Mouse (Mus musculus): ENCODE data around the gene Ttll11.
A peak's percentile ranks its signal among the peaks of the same experiment; 100 is the strongest.

Ttll11 gene

DNA sequence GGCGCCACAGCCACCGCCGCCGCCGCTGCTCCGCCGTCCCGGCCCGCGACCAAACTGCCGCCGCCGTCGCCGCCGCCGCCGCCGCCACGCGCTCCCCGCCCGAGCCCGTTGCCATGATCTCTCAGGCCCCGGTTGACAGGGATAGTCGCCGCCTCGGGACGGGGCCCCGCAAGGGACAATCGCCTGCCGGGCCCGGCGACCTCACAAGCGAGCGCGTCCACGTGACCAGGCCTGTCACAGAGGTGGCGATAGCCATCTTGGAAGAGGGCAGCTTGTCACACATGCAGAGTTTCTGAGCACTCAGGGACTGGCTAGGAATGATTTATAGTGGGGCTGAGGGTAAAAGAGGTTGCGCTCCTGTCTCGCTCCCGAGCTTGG, at the start of gene Ttll11:
Gene Ttll11, minus strand, starts transcription at position 270 of the 378 bp plus-strand sequence.
- DNase-seq (ENCODE audit: low spot score), result peak; percentile 93

DNA sequence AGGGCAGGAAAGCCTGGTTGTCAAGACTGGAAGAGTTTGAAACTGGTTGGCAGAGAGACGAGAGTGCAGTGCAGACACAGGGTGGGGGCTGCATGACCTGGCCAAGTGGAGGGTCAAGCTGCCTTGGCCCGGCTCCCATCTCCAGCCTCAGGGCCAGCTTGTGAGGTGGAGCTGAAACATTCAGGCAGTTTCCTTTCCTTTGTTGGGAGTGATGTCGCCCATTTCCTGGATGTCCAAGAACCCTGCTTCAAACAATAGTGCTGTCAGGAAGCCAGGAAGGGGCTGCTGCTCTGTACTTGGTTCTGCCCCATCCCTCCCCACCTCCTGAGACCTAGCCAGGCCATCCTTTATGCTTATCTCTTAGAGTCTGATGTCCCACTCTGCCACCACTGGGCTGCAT, 43.6 kb upstream of the Ttll11 start:
- DNase-seq (ENCODE audit: low spot score), result no peak

DNA sequence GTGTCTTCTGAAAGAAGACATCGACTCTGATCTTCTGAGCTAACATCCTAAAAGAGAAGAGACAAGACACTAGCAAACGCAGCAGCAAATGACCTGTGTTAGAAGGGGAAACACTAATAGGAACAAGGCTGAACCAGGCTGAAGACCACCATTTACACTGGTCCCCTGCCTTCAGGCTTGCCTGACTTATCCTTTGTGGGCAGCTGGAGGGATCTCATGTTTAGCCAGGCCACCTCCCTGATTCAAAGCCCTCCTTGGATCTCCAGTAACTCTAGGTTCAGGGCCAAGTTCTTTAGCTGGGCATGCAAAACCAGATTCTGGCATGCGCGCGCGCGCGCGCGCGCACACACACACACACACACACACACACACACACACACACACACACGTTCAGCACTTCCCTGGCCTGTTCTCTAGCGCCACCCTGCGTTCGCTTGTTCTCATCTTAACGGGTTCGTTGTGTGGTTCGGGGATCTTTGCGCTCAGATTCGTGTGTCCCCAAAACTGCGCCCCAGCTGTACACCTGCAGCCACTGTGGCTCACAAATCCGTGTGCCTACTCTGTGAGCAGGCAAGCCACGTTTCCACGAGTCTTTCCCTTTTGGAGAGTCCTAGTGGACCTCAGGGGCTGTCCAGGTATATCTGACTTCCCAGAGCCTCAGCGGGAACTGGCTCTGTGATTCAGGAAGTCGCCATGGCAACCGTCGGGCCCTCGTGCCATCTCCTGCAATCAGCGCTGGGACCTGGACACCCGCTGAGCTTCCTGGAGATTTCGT, 41.9 kb upstream of the Ttll11 start:
- peak; percentile 94 for DNase-seq (ENCODE audit: low spot score)

DNA sequence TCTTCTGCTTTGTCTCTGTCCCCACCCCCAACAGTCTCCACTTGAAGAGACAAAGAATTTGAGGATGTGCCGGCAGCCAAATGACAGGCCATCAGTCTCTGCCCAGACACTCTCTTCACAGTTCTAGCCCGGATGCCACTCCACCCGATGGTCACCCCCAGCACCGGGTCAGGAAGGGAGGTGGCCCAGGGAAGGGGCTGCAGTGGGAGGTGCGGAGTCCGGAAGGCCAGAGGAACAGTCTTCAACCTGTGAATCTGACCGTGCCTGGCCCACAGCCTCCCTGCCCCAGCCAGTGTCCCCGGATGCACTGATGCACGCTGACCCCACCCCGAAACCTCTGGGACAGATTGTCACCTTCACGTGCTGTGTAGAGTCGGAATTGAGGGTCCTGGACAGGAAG, 33.3 kb upstream of the Ttll11 start:
- no peak for DNase-seq (ENCODE audit: low spot score)

DNA sequence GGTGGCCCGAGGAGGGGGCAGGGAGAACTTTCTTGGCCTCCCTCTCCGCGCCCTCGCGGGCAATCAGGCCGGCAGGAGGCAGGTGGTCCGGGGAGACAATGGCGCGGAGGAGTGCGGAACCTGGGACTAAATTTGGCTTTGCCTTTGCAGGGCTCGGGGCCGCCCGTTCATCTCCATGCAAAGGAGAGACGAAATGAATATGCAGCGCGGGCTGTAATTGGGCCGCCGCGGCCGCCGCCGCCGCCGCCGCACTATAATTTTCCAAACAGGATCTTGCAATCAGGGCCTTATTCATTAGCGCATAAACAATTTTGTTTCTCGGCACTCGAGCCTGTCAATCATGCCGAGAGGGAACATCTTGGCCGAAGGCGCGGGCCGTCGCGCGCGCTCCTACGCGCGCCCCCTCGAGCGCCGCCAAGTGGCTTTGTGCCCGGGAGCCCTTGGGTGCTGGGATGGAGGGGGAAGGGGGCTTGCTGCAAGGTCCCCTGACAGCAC, 31.7 kb upstream of the Ttll11 start:
- no peak for DNase-seq (ENCODE audit: low spot score)

DNA sequence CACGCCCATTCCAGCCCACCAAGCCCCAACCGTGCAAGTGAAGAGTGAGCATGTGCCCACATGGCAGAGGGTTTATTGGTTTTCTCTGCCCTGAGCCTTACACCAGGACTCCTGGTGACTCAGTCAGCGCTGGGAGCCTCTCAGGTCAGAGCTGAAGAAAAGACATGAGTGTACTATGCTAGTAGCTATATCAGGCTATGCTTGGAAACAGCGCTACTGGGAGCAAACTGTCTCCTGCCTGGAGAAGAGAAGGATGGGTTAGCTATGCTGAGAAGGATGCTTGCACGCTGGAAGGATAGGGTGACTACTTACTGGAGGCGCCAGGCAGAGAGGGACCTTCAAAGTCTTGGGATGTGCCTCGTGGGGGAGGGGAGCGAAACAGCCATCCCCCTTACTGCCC, 30.9 kb upstream of the Ttll11 start:
- DNase-seq (ENCODE audit: low spot score), result no peak

DNA sequence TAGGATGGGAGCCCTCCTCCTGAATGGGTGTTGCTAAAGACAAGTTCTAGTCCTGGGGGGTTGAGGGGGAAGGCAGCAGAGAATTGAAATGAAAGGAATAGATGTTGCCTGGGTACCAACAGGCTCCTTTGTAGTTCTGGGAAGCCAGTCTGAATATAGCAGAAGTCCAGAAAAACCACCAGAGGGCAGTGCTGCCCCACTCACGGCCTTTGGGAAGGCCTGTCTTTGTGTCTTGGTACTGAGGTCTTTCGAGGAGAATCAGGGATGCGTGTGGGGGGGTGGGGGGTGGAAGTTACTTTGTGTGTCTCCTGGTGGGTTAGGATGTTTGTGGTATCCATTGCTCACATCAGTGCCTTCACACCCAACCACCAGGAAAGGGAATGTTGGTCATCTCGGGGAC, 29.7 kb upstream of the Ttll11 start:
- peak; percentile 86 for DNase-seq (ENCODE audit: low spot score)

DNA sequence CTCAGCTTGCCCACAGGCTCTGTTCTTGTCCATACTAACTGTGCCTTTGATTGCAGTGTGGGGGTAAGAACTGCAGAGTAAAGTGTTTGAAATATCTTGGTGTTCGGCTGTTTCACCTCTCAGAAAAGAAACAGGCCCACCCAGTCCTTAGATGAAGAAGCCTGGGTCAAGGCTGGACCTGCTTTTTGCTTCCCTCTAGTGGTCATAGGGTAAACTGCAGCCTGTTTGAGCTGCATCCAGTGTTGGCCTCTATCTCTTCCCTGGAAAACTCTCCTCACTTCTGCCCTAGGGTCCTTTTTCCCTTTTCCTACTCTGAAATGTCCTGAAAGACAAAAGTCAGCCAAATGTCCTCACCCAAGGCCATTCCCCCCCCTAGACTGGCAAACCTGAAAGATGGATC, 28.4 kb upstream of the Ttll11 start:
- DNase-seq (ENCODE audit: low spot score), result peak; percentile 74

DNA sequence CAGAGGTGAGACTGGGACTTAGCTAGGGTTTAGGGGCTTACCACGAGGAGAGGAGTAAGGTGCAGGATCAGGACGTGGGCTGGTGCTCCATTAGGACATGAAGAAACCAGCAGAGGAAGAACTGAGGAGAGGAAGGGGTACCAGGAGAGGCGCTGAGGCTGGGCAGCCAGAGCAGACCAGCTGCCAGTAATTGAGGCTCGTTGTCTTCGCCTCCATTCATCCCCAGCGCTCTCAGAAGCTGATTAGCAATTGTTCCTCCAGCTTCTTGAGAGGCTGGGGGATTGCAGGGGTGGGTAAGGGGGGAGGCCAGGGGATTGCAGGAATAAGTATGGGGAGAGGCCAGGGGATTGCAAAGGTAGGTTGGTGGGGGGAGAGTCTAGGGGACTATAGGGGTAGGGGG, 22.5 kb upstream of the Ttll11 start:
- DNase-seq (ENCODE audit: low spot score), result no peak

DNA sequence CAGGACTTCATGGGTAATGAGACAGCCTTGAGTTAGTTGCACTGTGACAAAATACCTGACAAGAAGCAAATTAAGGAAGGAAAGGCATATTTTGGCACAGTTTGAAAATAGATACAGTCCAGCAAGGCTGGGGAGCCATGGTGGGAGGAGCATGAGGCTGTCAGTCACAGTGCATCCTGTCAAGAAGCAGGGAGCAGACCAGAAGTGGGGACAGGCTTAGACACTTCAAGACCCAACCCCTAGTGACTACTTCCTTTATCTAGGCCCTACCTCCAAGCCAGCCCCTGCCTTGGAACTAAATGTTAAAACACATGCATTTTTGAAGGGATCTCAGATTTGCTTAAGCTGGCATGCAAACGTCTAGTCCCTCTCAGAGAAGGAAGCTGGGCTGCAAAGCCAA, 20.7 kb upstream of the Ttll11 start:
- no peak for DNase-seq (ENCODE audit: low spot score)

DNA sequence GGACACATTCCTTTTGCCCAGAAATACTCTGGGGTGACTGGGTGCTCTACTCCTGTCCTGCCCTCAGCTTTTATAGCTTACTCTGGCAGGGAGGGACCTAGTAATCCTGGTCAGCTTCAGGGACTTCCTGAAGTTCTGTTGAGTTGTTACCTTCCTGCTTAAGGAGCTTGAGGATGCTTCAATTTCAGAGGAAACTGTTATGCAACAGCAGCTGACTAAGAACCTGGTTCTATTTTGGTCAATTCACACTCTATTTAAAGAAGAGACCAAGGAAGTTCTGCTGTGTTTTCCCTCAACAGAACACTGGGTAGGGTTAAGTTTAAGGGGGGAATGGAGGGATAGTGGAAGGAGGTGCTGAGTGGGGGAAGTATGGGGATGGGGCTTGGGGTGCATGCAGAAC, 19.5 kb upstream of the Ttll11 start:
- no peak for DNase-seq (ENCODE audit: low spot score)

DNA sequence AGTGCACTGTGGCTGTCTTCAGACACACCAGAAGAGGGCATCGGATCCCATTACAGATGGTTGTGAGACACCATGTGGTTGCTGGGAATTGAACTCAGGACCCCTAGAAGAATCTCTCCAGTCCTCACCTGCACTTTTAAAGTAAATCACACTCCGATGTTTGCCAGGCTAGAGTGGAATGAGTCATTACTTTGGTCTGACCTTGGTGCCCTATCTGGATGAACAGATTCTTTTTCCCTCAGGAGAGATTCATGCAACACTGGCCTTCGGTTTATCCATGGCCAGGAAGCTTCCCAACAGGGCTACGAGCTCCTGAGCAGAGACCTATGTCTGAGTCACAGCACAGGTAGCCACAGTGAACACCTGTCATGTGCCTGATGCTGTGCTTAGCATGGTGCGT, 18.7 kb upstream of the Ttll11 start:
- DNase-seq (ENCODE audit: low spot score), result no peak

DNA sequence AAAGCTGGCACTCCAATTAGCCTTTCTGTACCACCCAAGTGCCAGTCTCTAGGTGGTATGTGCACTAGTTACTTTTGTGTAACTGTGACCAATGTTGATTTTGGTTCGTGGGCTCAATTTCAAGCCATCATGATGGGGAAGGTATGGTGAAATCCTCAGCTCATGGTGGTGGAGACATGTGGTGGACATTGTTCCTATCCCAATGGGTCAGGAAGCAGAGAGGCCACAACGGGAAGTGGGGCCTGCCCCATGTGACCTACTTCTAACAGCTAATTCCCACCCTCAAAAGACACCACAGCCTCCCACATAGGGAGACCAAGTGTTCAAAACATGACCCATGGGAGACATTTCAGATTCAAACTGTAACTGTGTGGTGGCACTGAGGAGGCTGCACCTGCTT, 17.0 kb upstream of the Ttll11 start:
- DNase-seq (ENCODE audit: low spot score), result no peak

DNA sequence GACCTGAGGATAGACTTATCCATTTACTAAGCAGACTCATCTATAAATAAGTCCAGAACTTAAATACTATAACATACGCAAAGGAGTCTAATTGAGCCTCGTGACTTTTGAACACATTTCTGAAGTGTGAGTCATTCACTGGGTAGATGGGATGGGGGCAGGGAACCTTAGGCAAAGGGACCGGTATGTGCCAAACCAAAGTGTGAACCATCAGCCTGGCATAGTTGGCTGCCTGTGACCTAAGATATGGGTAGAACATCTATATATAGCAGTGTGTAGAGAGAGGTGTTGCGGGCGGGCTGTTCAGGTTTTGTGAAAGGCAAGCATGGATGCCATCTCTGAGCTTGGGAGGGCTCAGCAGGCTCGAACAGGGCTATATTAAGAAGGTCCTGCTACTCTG, 14.6 kb upstream of the Ttll11 start:
- no peak for DNase-seq (ENCODE audit: low spot score)

DNA sequence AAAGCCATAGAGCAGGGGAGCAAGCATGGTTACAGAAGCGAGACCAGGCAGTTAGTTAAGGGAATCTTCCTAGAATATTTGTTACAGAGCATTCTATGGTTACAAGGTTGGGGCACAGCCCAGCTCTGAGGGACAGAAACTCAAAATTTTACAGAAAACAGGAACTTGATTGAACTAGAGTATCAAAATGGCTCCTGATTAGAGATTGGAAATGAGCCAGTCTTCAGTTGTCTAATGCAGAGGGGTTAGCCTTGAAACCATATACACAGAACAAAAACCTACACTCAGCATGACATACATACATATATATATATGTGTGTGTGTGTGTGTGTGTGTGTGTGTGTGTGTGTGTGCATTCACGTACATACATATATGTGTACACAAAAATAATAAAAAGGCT, 13.8 kb upstream of the Ttll11 start:
- no peak for DNase-seq (ENCODE audit: low spot score)

DNA sequence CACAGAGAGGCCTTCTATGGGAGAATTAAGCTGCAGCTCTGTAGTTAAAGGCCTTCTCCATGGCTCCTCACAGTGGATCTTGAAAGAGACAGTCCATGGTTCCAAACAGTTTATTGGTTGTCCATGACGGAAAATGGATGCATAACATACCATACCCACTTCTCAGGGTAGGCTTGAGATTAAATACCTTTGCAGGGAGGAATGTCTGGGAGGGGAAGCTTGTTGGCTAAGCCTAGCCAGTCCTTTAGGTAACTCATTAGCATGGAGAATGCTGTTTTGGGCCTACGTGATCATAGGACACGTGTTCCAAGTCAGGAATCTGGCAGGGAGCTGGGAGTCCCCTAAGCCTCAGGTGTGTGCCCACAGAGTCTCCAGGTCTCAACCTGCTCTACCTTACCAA, 12.5 kb upstream of the Ttll11 start:
- DNase-seq (ENCODE audit: low spot score), result no peak

DNA sequence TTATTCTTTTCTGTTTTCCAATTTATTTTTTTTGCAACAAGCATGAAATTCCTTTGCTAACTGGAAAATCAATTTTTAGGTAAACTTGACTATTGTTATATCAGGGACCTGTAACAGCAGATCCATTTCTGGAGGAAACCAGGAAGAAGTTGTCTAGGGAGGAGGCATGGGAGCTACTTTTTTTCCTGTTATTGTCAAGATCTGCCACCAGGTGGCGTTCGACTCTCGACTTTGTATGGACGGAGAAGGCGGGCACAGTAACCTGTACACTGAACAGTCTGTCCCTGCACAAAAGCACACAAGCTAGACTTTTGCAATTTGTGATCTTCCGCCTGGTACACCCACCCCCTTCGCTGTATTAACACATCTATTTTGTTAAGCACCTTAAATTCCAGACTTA, 4.2 kb upstream of the Ttll11 start:
- peak; percentile 78 for DNase-seq (ENCODE audit: low spot score)

DNA sequence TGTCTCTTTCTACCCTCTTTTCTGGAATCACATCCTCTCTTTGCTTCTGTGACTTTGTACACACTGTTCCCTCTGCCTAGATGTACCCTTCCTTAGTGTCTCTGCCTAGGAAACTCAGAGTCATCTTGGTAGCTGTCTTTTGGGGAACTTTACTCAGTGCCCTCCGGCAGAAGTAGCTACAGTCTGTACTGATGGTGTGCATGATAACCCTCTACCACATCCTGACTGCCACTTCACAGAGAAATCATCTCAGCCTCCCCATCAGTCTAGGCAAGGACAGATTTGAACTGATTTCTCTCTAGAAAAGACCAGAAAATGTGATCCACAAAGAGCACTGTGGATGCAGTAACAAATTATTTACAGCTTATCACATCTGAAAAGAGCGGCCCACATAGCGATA, 2.2 kb upstream of the Ttll11 start:
- DNase-seq (ENCODE audit: low spot score), result no peak

DNA sequence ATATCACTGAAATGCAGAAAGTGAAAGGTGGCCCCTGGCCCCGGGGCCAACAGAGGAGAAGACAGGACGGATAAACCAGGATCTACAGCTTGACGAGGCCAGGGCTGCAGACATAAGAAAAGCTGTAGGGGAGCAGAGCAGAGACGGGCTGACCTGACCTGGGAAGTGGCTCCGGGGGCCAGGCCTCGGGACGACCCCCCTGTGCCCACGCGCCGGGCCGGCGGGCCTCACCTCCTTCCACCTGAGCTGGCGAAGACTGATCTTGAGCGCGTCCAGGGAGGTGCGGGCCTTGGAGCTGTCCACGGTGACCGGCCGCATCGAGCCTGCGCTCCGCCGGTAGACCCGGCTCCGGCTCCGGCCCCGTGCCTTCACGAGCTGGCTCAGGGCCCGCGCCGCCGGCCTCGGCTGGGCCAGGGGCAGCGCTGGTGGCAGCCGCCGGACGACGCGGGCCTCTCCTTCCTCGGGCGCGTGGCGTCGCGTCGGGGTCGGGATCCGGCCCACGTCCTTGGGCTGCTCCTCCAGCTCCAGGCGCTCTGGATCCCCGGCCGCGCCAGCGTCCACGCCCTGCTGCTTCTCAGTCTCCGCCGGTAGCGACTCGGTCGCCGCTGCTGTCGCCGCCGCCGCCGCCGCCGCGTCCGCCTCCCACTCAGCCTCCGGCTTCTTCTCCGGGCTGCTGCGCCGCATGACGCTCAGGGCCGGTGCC, 621 bp downstream of the Ttll11 start:
- peak; percentile 72 for DNase-seq (ENCODE audit: low spot score)

DNA sequence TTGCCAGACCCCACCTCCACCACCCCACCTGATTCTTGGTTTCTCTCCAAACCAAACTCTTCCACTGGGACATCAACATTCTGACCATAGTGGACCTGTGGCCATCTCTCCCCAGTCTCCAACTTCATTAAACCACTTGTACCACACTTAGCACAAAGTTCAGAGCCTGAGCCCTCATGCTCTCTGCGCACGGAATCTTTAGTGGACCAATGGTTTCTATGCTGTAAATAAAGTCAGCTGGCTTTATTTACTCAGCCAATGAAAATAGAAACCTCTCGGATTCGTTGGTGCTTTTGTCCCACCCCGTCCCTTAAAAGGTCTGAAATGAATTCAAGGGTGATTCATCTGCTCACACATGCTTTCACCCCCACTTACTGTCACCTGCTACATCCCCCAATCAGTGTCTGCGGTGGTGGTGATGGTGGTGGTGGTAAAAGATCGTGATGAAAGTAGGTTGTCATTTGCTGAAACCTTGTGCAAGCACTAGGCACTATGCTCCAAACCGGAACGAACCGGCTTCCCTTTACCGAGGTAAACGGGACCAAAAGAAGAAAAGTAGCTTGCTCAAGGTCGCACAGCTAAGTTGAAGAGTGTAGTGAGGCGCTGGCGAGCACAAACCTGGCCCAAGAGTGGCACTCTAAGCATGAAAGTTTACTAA, 1.3 kb downstream of the Ttll11 start:
- no peak for DNase-seq (ENCODE audit: low spot score)

DNA sequence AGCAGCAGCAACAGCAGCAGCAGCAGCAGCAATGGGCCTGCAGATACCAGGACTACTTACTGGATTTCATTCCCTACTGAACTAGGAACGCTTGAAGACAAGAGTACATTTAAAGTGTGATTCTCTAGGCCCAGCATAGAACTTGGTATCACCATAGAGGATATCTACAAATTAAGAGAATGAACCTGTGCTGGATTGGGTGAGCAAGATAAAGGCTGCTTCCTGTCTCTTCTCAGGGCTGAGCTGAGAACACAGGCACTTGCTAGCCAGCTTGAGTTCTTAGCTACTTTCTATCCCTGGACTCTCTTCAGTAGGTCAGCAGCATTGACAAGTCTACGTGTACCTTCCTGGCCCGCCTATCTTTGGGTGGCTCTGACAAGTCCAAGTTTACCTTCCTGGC, 2.0 kb downstream of the Ttll11 start:
- no peak for DNase-seq (ENCODE audit: low spot score)

DNA sequence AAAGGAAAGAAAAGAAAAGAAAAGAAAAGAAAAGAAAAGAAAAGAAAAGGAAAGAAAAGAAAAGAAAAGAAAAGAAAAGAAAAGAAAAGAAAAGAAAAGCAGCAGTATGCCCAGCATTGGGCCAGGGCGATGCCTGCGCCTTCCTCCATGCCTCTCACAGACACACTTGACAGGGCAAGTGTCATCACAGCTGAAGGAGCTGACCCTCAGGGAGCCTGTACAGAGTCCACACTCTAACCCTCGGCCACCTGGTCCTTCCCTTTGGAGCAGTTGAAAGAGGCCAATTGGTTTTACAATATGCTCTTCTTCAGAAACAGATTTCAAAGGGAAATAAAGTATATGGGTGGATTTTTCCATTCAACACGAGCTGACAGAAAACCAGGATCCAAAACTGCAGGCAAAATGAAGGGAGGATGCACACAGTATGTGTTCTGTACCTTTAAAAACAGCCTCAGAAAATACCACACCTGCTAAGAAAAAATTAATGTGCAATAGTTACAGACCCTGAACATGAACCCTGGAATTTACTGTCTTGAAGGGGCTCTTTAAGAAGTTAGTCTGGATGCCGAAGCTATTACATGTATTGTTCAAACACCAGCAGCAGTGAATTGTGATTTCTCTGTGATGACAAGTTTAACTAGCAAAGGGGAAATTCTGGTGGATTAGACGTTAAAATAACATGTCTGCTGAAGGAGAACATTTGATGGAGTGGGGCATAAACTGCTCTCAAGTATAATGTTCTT, 7.3 kb downstream of the Ttll11 start:
- no peak for DNase-seq (ENCODE audit: low spot score)

Measured in testis, postnatal 10 days (tissue).